Mouse (Mus musculus) adrenal gland (tissue): ENCODE results near the gene Hist2h2aa1.
"Not testable (repeated sequence)": the region's sequence is repeated elsewhere in the genome, so short reads cannot be mapped to it uniquely, and the experiment has no call there.

Experiments
- intact Hi-C: fragments of 180-260 bp; cut with DNase I; formaldehyde crosslinking; loops from one replicate; pipeline ENCODE4 v1.15.1; 2025

Hist2h2aa1 gene

DNA sequence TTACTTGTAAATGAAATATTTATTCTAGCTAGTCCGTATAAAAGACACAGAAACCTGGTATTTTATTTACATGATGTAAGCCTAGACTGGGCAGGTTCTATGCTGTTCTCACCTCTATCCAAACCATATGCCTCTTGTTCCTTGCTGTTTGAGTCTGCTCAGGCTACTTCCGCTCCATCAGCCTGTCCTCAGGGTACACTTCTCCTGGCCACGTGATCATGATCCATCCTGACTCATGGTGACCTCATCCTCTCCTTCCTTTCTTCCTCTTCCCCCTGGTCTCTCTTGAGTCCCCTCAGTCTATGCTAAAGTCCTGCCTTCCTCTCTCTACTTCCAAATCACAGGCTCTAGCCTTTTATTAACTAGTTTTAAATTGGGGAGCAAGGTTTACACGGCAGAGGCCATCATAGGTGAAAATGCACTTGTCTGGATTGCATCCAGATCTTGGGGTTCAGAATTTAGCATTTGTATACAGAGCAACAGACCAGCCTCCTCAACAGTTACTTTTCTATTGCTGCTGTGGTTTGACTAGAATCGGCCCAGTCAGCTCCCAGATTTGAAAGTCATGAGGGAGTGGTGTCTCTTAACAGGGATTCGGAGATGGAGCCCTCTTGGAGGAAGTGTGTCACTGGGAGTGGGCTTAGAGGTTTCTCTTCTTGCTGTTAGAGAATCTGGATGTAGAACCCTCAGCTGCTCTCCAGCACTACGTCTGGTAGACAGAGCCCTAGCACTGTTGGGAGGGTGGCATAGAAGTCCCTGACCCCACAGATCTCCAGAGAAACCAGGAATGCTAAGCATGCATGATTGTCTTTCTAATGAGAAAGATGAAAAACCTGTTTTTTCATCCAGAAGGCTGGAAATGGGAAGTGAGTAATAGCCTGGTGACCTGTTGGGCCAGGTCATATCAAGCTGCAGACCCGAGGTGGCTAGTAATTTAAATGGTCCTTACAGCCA, 18.3 kb upstream of the Hist2h2aa1 start:
- intact Hi-C loops = no loop called here

DNA sequence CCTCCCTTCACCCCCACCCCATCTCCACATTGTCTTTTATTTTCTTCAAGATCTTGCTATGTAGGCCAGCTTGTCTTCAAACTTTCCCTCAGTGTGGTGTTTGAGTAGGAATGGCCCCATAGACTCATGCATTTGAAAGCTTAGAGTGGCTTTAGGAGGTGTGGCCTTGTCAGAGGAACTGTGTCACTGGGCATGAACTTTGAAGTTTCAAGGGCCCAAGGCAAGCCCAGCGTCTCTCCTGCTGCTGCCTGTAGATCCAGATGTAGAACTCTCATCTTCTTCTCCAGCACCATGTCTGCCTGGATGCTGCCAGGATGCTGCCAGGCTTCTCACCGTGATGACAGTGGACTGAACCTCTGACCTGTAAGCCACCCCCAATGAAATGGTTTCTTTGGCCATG, 16.5 kb upstream of the Hist2h2aa1 start:
- intact Hi-C loops = no loop called here

DNA sequence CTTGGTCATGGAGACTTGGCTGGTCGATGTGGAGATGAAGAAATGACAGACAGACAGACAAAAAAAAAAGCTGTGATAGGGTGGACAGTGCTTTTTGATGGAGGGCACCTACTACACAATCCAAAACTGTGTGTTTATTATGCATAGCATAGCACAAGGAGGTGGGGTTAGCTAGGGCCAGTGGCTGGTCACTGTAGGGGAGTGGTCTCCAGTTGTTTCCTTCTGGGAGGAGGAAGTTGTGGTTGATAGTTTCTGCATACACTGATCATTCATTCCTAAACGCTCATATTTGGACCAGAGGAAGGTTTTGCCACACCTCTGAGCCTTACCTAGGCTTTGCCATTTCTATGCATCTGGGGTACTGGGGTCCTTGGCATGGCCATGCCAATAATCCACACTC, 14.9 kb upstream of the Hist2h2aa1 start:
- intact Hi-C loops = no loop called here

DNA sequence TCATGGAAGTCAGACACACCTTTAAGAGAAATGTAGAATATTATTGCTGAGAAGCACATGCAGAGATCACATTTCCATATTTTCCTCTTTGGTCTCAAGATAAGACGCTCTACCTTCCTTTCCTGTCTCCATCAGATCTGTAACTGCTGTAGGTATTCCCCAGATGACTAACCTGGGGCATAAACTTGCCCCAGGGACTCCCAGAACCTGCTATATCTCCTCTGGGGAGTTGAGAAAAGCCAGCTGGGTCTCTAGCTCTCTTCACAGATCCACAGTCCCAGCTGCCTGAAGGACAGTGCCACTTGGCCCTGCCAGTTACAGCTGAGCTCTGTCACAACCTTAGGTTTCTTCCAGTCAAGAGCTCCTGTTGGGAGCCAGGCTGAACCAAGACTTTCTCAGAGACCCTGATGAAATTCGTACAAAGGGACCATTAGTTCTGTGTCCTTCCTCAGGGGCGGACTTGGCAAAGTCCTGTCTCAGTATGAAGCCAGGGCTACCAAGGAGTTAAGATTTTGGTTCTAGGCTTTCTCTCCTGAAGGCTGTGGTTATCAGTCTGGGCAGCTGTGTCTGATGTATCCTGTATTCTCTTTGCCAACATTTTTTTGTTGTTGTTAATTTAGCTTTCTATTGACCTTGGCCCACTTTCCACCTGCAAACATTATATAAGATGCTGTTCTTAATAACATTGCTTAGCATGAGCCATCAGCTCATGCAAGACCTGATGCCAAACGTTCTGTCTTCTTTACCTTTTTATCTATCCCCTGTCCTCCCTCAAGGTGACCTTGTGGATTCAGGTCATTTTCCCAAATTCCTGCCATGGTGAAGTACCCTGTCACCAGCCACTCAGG, 14.2 kb upstream of the Hist2h2aa1 start:
- intact Hi-C loops = no loop called here

DNA sequence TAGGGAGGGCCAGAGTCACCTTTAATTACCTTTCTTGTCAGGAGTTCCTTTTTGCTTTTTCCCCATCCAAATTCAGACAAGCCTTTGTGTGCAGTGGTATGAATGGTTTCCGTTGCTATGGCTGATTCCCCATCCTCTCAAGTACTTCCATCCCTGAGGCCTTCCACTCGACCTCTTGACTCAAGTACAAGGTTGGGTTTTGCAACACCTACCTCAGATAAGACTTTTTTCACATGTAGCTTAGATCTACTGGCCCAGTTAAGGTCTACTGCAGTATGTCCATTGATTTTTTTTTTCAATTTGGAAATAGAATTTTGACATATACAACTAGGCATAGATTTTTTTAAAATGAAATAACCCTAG, 13.6 kb upstream of the Hist2h2aa1 start:
- intact Hi-C loops = no loop called here

DNA sequence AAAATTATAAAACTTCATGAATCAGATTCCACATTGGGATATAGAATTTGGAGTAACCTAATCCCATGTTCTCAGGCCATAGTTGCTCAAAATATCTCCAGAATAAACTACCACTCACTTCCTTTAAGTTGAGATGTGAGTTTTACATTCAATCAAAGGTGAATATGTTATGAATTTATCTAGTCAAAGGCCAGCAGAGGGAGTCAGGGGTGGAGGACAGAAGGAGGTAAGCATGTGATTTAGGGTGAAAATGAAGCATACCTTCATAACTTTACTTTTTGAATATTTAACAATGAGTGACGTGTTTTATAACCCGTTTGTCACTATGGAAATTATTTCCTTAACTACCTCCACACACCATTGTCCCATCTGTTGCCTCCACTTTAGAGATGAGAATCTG, 10.4 kb upstream of the Hist2h2aa1 start:
- intact Hi-C loops = no loop called here

DNA sequence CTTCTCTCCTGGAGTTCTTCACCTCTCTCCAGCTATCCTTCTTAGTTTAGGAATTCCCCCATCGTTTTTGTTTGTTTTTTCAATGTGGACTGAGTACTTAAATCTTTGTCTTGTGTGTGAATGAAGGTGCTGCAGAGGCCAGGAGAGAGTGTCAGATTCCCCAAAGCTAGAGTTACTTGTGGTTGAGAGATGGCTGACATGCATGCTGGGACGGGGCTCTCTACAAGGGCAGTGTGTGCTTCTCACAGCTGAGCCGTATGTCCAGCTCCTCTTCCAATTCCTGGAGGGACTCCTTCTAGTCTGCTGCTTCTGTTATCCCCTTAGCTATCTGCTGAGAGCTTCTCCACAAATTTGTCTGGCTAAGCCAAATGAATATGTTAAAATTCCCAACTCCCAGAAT, 9.5 kb upstream of the Hist2h2aa1 start:
- intact Hi-C loops = no loop called here

DNA sequence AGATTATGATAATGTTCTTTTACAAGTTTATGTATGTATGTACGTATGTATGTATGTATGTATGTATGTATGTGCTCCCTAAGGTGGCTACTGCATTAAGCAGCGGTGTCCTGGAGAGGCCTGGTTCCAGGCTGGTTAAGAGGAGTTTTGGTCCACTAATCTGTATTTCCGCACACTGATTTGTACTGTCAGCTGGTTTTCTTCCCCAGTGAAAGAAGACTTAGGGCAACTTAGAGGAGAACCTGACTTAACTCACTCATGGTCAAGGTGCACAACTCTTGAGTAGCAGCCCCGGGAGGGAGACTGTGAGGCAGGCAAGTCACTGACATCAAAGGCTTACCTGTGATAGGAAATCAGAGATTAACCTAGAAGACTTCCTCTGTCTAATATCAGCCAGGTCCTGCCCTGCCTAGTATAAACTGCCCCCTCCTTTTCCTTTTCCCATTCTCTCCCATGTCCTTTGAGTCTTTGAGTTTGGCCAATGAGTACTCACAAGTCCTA, 8.4 kb upstream of the Hist2h2aa1 start:
- intact Hi-C loops = no loop called here

DNA sequence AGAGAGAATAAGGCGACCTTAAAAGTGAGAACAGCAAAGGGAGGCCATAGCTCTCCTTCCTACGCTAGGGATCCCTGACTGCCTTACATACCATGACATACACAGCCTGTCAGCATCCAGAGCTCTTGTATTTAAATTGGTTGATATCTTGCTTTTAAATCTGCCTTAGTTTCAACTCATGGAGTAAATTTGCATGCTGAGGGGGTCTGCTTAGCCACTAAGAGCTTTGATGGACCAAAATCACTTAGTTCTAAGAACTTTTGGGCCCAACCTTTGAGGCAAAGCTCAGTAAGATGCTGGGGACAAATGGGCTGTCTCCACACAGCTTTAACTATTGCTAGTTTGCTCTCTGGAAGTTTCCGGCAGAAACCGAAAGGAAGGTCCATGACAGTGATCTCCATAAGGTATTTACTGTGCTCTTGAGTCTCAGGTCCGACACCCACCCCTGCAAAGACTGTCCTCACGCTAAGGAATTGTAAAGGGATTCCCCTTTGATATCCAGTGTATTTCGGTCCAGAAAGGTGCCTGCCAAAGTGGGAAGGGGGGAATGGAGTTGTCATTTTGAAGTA, 7.9 kb upstream of the Hist2h2aa1 start:
- intact Hi-C loops = no loop called here

DNA sequence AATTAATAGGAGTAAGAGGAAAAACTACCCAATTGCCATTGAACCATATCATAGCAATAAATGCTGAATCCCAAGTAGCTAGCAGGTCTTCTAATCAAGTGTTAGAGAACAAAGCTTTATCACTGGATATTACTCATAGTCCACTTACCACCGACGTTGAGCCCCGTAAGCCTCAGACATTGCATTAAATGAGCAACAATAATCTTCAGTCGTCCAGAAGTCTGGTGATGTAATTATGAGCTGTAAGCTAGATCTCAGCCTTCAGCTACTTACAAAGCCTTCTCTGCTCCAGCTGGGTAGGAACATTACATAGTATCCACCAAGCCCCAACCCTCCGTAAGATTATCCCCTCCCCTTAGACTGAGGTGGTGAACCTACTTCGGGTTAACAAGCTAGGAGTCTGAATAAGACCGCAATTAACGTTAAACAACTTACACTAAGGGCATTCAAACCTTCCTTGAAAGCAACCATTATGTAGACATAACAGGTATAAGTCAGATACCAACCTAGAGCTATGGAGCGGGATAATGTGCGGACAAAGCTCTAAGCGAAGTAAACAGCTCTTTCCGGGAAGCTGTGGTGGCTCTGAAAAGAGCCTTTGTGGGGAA, 7.3 kb upstream of the Hist2h2aa1 start:
- intact Hi-C loops = no loop called here

DNA sequence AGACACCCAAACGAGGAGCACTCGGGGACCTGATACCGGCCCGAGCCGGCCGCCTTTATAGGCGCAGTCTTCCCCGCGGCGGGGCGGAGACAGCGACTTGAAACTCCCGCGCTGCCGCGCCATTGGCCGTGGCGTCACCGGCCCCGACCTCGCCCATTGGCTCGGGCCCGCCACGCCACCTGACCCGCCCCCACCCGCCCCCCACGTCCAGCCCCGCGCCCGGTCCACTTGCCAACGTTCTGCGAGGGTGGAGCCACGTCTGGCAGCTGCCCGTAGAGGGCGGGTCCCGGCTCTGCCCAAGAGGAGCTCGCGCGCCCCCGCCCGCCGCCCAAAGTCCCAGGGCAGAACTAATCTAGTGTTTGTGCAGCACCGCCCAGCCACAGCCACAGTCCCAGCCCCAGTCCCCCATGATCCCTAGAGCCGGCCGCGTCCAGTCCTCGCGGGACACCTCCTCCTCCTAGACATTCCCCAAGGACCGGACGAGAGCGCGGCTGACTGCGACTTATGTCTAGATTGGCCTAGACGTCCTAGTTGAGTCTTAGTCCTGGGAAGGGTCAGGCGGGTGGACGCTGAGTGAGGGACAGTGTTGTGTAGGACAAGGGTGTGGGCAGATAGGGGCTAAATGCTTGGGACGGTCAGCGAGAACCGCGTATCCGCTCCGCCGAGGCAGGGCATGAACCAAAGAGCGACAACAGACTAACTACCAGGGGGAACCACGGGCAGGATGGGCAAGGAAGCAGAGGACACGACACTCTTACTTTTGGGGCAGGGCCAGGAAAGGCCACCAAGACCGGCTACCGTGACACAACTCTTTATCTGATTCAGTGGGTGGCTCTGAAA, 6.1 kb upstream of the Hist2h2aa1 start, which contains the start of gene Hist2h3c2:
TSS of gene Hist2h3c2 (minus strand) at position 174 of the 840 bp plus-strand sequence.
- intact Hi-C loops = not testable (repeated sequence)

DNA sequence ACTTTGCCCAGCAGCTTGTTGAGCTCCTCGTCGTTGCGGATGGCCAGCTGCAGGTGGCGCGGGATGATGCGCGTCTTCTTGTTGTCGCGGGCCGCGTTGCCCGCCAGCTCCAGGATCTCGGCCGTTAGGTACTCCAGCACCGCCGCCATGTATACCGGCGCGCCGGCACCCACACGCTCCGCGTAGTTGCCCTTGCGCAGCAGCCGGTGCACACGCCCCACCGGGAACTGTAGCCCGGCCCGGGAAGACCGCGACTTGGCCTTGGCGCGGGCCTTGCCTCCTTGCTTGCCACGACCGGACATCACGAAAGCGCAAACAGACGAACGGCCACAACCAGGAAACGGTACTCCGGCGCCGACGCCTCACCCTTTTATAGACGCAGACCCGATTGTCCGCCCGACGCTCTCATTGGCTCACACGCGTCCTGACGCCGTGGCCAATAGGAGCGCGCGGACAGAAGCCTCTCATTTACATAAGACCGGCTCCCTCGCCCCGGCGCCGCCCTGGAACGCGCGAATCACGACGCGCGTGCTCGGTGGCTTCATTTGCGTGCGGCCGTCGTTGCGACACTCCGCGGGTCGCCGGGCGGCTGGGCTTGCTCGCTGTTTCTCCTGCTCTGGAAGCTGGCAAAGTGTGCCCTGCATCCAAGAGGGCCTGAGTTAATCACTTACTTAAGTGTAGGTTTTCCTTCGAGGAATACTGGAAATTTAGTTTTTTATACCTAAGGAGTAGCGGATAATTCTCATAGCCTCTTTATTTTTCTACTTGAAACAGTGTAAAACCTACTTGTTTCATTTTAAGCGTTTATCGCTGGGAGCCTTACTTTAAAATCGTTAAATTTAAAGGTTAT, 5.1 kb upstream of the Hist2h2aa1 start, which contains the start of gene Hist2h2aa2:
TSS of gene Hist2h2aa2 (minus strand) at position 328 of the 850 bp plus-strand sequence.
- intact Hi-C loops = not testable (repeated sequence)

DNA sequence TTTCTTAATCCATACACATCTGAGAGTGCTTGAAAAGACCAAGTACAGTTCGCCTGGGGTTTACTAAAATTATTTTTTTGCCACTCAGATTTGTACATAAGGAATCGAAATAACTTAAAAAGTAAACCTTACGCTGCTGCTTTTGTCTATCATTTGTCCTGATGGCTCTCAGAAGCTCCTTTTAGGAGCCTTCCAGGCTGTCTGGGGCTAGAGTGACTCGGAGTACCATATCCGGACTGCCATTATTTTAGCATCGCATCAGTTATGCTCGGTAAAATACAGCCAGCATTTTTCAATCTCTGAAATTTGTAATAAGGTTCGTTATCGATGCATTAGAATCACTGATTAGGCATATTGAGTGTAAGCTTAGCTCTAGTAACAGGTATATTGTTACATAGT, 4.5 kb upstream of the Hist2h2aa1 start:
- intact Hi-C loops = no loop called here

DNA sequence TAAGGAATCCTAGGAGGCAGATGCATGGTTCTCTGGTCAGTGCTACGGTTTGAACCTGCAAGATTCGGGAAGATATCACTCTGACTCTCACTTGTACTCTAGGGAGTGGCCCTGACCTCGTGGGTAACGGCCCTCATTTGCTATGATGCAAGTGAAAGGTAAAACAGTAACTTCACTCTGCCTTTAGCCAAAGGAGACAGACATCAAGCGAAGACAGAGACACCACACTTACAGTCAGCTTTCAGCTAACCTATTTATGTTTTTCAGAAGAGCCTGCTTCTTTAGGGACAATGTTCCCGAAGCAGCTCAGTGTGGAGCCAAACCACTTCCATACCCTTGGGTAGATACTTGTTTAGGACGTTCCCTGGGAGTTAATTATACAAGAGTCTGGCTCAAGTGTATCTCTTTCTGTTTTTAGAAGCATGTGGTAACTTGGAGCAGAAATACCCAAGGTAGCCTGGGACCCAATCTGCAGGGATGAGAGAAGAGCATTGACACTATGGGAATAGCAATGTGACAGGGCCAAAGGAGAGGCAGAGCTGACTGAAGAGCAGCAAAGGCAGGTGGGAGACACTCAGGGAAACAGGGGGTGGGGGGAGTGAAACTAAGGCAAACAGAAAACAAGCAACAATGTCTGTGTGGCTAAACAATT, 1.2 kb upstream of the Hist2h2aa1 start:
- intact Hi-C loops = loop anchor here (2.0 kb wide), 1 partner anchor 23 kb away; the partner anchor contains the start of genes Hist2h2ac and Hist2h2be

DNA sequence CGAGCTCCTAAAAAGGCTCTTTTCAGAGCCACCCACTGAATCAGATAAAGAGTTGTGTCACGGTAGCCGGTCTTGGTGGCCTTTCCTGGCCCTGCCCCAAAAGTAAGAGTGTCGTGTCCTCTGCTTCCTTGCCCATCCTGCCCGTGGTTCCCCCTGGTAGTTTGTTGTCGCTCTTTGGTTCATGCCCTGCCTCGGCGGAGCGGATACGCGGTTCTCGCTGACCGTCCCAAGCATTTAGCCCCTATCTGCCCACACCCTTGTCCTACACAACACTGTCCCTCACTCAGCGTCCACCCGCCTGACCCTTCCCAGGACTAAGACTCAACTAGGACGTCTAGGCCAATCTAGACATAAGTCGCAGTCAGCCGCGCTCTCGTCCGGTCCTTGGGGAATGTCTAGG, 721 bp downstream of the Hist2h2aa1 start:
- intact Hi-C loops = not testable (repeated sequence)

DNA sequence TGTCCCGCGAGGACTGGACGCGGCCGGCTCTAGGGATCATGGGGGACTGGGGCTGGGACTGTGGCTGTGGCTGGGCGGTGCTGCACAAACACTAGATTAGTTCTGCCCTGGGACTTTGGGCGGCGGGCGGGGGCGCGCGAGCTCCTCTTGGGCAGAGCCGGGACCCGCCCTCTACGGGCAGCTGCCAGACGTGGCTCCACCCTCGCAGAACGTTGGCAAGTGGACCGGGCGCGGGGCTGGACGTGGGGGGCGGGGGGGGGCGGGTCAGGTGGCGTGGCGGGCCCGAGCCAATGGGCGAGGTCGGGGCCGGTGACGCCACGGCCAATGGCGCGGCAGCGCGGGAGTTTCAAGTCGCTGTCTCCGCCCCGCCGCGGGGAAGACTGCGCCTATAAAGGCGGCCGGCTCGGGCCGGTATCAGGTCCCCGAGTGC, 1.1 kb downstream of the Hist2h2aa1 start, which contains the start of gene Hist2h3c1:
TSS of gene Hist2h3c1 (plus strand) at position 259 of the 430 bp plus-strand sequence.
- intact Hi-C loops = not testable (repeated sequence)

DNA sequence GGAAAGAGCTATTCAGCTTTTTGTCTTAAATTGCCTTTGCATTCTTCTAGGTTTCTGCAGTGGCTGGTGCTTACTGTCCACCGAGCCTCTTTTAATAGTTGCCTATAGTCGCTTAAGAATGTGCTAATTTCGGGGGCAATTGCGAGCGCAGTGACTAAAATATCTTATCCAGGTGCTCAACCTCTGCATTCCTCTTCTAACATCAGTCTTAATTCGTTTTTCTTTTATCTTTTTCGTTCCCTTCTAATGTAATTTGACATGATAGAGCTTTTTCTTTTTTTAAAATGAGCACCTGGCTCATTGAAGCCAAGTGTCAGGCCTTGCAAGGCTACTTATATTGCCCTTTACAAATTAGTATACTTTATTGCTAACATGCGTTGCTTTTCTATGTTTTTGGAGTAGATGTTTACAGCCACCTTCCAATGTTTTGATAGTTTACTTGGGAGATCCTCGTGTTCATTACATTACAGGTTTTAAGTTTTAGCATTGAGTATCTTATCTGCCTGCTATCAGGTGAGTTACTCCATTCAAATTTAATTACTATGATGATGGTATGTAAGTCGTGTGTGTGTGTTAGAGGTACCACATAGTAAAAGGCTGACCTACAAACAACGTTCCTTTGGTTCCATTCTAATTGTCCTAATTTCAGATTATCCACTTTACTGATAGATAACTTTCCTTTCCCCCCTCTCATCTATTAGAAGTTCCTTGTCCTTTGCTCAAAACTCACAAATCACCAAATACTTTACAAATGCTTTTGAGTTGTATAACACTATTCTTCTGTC, 2.3 kb downstream of the Hist2h2aa1 start:
- intact Hi-C loops = no loop called here
